Mouse (Mus musculus) bone marrow, adult 2 months (tissue): ENCODE measurements around the gene Casp2.

Source experiments
- CTCF ChIP-seq: fragments of 200-500 bp; IDR thresholded peaks from 2 replicates; pipeline ENCODE4 v1.5.1; 2011; ENCODE audit warnings: low read length, control low read depth; ENCODE audit not compliant: control insufficient read depth, insufficient read depth
- POLR2A ChIP-seq: fragments of 200-500 bp; IDR thresholded peaks from 2 replicates; pipeline ENCODE4 v1.6.1; 2011; ENCODE audit warnings: low read depth, mild to moderate bottlenecking, control low read depth, low read length, borderline replicate concordance; ENCODE audit not compliant: control insufficient read depth

GRCm38 (mm10) chr6:42328757-42329156 lies 64.0 kb downstream of the Casp2 start:
- TF ChIP-seq CTCF (no peak), POLR2A (no peak)
